Mouse (Mus musculus) mesoderm, embryonic 11.5 days (tissue): ENCODE results near the gene Grik1.

ENCODE experiments used
- DNase-seq: peaks from one replicate; pipeline ENCODE4 v3.0.0-alpha.2; 2012; ENCODE audit warnings: low read depth, low spot score

The Grik1 gene

GRCm38 (mm10) chr16:88142136-88142535 is 147.9 kb downstream of the Grik1 start:
- DNase-seq, result no peak

GRCm38 (mm10) chr16:88141594-88141993 is 148.5 kb downstream of the Grik1 start:
- no peak for DNase-seq

GRCm38 (mm10) chr16:88138913-88139312 is 151.2 kb downstream of the Grik1 start:
- no peak for DNase-seq

GRCm38 (mm10) chr16:88132919-88133318 is 157.1 kb downstream of the Grik1 start:
- no peak for DNase-seq

- no peak for DNase-seq
These were observed 159.0 kb downstream of the Grik1 start for GRCm38 (mm10) chr16:88131103-88131502.

- no peak for DNase-seq
These were observed 165.0 kb downstream of the Grik1 start for GRCm38 (mm10) chr16:88125098-88125497.

GRCm38 (mm10) chr16:88112551-88113138 is 177.4 kb downstream of the Grik1 start:
- no peak for DNase-seq

- no peak for DNase-seq
These were observed 178.6 kb downstream of the Grik1 start for GRCm38 (mm10) chr16:88111459-88111858.

- DNase-seq, result no peak
These were observed 195.8 kb downstream of the Grik1 start for GRCm38 (mm10) chr16:88094206-88094789.

- no peak for DNase-seq
These were observed 202.8 kb downstream of the Grik1 start for GRCm38 (mm10) chr16:88087280-88087679.

GRCm38 (mm10) chr16:88074716-88075115 is 215.3 kb downstream of the Grik1 start:
- no peak for DNase-seq

GRCm38 (mm10) chr16:88060936-88061335 is 229.1 kb downstream of the Grik1 start:
- DNase-seq, result no peak

- DNase-seq, result no peak
These were observed 241.9 kb downstream of the Grik1 start for GRCm38 (mm10) chr16:88048121-88048520.

- DNase-seq, result no peak
These were observed 245.7 kb downstream of the Grik1 start for GRCm38 (mm10) chr16:88044321-88044720.

- DNase-seq, result peak; percentile 51
These were observed 247.6 kb downstream of the Grik1 start for GRCm38 (mm10) chr16:88042458-88042857.

- no peak for DNase-seq
These were observed 251.5 kb downstream of the Grik1 start for GRCm38 (mm10) chr16:88038503-88039091.

- DNase-seq, result peak; percentile 34
These were observed 301.3 kb downstream of the Grik1 start for GRCm38 (mm10) chr16:87988805-87989204.

GRCm38 (mm10) chr16:87984201-87984870 is 305.7 kb downstream of the Grik1 start:
- DNase-seq, result no peak

- DNase-seq, result no peak
These were observed 316.0 kb downstream of the Grik1 start for GRCm38 (mm10) chr16:87974076-87974443.

GRCm38 (mm10) chr16:87973394-87974075 is 316.5 kb downstream of the Grik1 start:
- no peak for DNase-seq

- no peak for DNase-seq
These were observed 318.2 kb downstream of the Grik1 start for GRCm38 (mm10) chr16:87971911-87972310.

- no peak for DNase-seq
These were observed 320.1 kb downstream of the Grik1 start for GRCm38 (mm10) chr16:87969936-87970335.
